Mouse (Mus musculus) urinary bladder, postnatal 10 days (tissue): ENCODE results near the gene Kcnj9.

Experiments used
- DNase-seq: peaks from one replicate; pipeline ENCODE4 v3.0.0; 2022; ENCODE audit warnings: low spot score

The Kcnj9 gene

GRCm38 (mm10) chr1:172311921-172312767 is 17.0 kb downstream of the Kcnj9 start:
- peak; percentile 57 for DNase-seq

- DNase-seq: no peak
Observed at GRCm38 (mm10) chr1:172311248-172311906, 17.7 kb downstream of the Kcnj9 start.

GRCm38 (mm10) chr1:172309699-172310398 is 19.3 kb downstream of the Kcnj9 start:
- peak; percentile 79 for DNase-seq

GRCm38 (mm10) chr1:172308409-172308808 is 20.7 kb downstream of the Kcnj9 start:
- DNase-seq: no peak

- no peak for DNase-seq
Observed at GRCm38 (mm10) chr1:172307936-172308335, 21.2 kb downstream of the Kcnj9 start.

- no peak for DNase-seq
Observed at GRCm38 (mm10) chr1:172306885-172307284, 22.2 kb downstream of the Kcnj9 start.

GRCm38 (mm10) chr1:172306196-172306595 is 22.9 kb downstream of the Kcnj9 start:
- no peak for DNase-seq

- DNase-seq: no peak
Observed at GRCm38 (mm10) chr1:172305635-172306034, 23.5 kb downstream of the Kcnj9 start.

- no peak for DNase-seq
Observed at GRCm38 (mm10) chr1:172305153-172305552, 24.0 kb downstream of the Kcnj9 start.

GRCm38 (mm10) chr1:172304443-172304842 is 24.7 kb downstream of the Kcnj9 start:
- no peak for DNase-seq

- no peak for DNase-seq
Observed at GRCm38 (mm10) chr1:172302851-172303250, 26.3 kb downstream of the Kcnj9 start.

GRCm38 (mm10) chr1:172302311-172302710 is 26.8 kb downstream of the Kcnj9 start:
- no peak for DNase-seq

GRCm38 (mm10) chr1:172301180-172301579 is 27.9 kb downstream of the Kcnj9 start:
- no peak for DNase-seq

- DNase-seq: no peak
Observed at GRCm38 (mm10) chr1:172300247-172300646, 28.9 kb downstream of the Kcnj9 start.

GRCm38 (mm10) chr1:172299528-172299927 is 29.6 kb downstream of the Kcnj9 start:
- DNase-seq: no peak

GRCm38 (mm10) chr1:172297611-172298537 is 31.2 kb downstream of the Kcnj9 start, which contains the start of gene Atp1a2:
TSS of gene Atp1a2 (minus strand) at chr1:172298064.
- no peak for DNase-seq

GRCm38 (mm10) chr1:172296816-172297510 is 32.2 kb downstream of the Kcnj9 start:
- no peak for DNase-seq

- DNase-seq: no peak
Observed at GRCm38 (mm10) chr1:172295751-172296197, 33.3 kb downstream of the Kcnj9 start.

- DNase-seq: no peak
Observed at GRCm38 (mm10) chr1:172293449-172293848, 35.7 kb downstream of the Kcnj9 start.

- DNase-seq: no peak
Observed at GRCm38 (mm10) chr1:172292880-172293279, 36.2 kb downstream of the Kcnj9 start.

- no peak for DNase-seq
Observed at GRCm38 (mm10) chr1:172289617-172289946, 39.5 kb downstream of the Kcnj9 start.
